Mouse (Mus musculus): ENCODE measurements around the gene A4galt. TPM values are rescaled to one million over a fixed set of nuclear protein-coding genes. Genes with fewer than 3 reads are reported as not detected.

Gene A4galt
- polyA plus RNA-seq, 1 experiment from 2014 or later: 0.25 TPM

DNA sequence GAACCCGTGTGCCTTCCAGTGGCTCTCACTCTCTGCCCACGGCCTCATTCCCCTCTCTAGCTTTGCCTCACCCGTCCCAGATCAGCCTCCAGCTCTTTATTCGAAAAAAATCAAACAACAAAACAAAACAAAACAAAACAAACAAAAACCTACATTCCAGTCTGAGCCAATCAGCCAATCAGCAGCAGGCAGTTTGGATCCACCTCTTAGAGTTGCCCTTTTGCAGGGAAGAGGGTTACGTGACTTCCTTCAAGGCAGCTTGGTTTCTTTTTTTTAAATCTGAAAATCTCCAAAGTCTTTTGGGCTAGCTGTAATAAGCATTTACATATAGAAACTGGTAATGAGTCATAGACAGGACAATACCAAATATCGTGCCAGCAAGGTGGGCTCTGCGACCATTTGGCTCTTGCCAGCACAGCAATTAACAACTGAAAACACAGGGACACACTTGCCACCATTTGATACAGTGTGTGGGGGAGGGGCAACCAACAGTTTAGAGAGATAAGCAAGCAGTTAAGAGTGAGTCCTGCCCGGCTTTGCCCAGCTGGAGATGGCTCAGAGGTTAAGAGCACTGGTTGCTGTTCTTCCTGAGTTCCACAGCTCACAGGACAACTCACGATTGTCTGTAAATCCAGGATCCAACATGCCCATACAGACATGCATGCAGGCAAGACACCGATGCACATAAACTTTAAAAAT is 2.9 kb upstream of the A4galt start:
- no peaks in the 10 kb centered on the region for H3K9me3 ChIP-seq (ENCODE audit: low read length)
- no peak for ATAC-seq
- no peak overlapping the region for H3K9ac ChIP-seq (replicated peaks)
- 54% methylated on average over 10 of the region's 10 CpGs for WGBS (ENCODE audit: insufficient replicate concordance)
- no peak overlapping the region for H3K27ac ChIP-seq (ENCODE audit: low read depth)
- TF ChIP-seq EP300 (IDR thresholded peaks at IDR 0.05; ENCODE audit: low read depth) (no peak), CTCF (IDR thresholded peaks at IDR 0.05; ENCODE audit: low read depth) (no peak)
- DNase-seq: no peak
- peaks cover 30% of the 10 kb centered on the region for H3K27me3 ChIP-seq (ENCODE audit: insufficient read depth, low read length)
- peaks cover 6% of the 10 kb centered on the region for H3K4me1 ChIP-seq (ENCODE audit: insufficient read depth)
- no peak overlapping the region for H3K4me3 ChIP-seq (ENCODE audit: low read depth, low read length)
- no peak overlapping the region for H3K4me2 ChIP-seq (ENCODE audit: low read depth, low read length)
- H3K36me3 ChIP-seq (replicated peaks; ENCODE audit: insufficient read depth, low read length): no peaks in the 10 kb centered on the region

DNA sequence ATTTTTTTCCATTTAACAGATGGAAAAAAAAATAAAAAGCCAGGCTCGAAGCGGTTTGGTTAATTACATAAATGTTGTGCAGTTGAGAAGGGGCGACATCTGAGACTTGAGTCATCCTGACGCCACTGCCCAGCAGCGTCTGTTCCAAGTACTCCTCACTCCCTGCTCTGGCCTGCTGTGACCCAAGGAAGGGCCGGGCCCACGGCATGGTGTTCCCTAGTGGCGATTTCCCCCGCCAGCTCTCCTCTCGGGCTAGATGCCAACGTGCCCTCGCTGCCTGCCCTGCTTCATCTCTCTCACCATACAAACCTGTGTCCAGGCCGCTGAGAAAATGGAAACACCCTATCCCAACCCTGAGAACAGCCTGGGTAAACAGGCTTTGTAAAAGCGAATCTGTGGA is 486 bp upstream of the A4galt start:
- H3K36me3 ChIP-seq (replicated peaks; ENCODE audit: insufficient read depth, low read length): no peaks in the 10 kb centered on the region
- no peak for DNase-seq
- H3K9me3 ChIP-seq (ENCODE audit: low read length): no peaks in the 10 kb centered on the region
- no peak overlapping the region for H3K9ac ChIP-seq (replicated peaks)
- TF ChIP-seq EP300 (IDR thresholded peaks at IDR 0.05; ENCODE audit: low read depth) (no peak), CTCF (IDR thresholded peaks at IDR 0.05; ENCODE audit: low read depth) (no peak)
- ATAC-seq: no peak
- no peak overlapping the region for H3K4me2 ChIP-seq (ENCODE audit: low read depth, low read length)
- H3K27me3 ChIP-seq (ENCODE audit: insufficient read depth, low read length): peaks cover 32% of the 10 kb centered on the region
- WGBS (ENCODE audit: insufficient replicate concordance): 68% methylated on average over 14 of the region's 14 CpGs
- no peak overlapping the region for H3K27ac ChIP-seq (ENCODE audit: low read depth)
- no peak overlapping the region for H3K4me3 ChIP-seq (ENCODE audit: low read depth, low read length)
- H3K4me1 ChIP-seq (ENCODE audit: insufficient read depth): peaks cover 6% of the 10 kb centered on the region

DNA sequence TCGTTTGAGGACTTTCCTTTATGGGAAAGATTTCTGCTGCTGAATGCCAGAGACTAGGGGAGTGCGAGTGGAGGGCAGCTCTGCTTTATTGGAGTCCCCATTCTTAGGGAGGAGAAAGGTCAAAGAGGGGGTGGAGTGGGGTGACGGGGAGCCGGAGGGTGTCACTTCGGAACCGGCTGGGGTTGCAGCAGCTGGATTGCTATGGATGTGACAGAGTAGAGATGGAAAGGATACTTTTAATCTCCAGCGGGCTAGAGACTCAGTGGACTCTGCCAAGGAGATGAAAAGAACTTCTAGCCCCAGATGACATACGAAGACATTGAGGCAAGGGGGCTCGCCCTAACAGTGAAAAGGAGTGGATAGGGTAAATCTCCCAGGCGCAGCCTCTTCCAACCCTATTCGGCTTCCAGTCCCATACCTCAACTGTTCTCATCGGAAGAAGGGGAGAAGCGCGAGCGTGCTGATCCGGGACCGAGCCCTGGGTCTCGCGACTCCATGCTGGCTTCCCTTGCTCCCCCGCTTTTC is 861 bp downstream of the A4galt start:
- no peaks in the 10 kb centered on the region for H3K36me3 ChIP-seq (replicated peaks; ENCODE audit: insufficient read depth, low read length)
- peak overlapping the region; percentile 44 for H3K4me3 ChIP-seq (ENCODE audit: low read depth, low read length)
- no peak overlapping the region; the same call in 1 of the 2 replicates for H3K9ac ChIP-seq (replicated peaks)
- TF ChIP-seq EP300 (IDR thresholded peaks at IDR 0.05; ENCODE audit: low read depth): no peak
- no peak for TF ChIP-seq CTCF (IDR thresholded peaks at IDR 0.05; ENCODE audit: low read depth)
- peaks cover 6% of the 10 kb centered on the region for H3K4me1 ChIP-seq (ENCODE audit: insufficient read depth)
- no peak for DNase-seq
- peaks cover 32% of the 10 kb centered on the region for H3K27me3 ChIP-seq (ENCODE audit: insufficient read depth, low read length)
- 4% methylated on average over 20 of the region's 20 CpGs for WGBS (ENCODE audit: insufficient replicate concordance)
- H3K9me3 ChIP-seq (ENCODE audit: low read length): no peaks in the 10 kb centered on the region
- no peak for ATAC-seq
- H3K27ac ChIP-seq (ENCODE audit: low read depth): no peak overlapping the region
- peak overlapping the region; percentile 73 for H3K4me2 ChIP-seq (ENCODE audit: low read depth, low read length)

DNA sequence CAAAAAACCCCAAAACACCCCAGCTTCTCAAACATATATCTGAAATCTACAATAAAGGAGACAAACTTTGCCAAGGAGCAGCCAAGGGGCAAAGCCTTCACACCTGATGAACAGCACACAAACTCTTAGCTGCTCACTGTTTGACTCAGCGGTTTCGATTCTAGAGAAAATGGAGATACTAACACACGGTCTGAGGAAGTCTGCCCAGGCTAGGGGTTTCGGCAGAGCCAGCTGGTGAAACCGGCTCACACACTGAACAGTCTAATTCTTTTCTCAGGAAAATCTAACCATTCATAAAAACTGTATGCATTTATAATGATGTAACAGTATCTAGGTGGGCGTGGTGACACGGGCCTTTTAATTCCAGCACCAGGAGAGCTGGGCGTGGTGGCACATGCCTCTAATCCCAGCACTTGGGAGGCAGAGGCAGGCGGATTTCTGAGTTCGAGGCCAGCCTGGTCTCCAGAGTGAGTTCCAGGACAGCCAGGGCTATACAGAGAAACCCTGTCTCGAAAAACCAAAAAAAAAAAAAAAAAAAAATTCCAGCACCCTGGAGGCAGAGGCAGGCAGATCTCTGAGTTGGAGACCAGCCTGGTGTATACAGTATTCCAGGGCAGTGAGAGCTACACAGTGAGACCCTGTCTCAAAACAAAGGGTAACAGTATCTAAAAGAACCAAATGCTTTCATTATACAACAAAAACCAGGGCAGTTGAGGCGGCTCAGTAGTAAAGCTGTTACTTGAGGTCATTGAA is 1.9 kb downstream of the A4galt start:
- DNase-seq: no peak
- Histone ChIP-seq H3K4me3 (ENCODE audit: low read depth, low read length) (no peak overlapping the region), H3K27me3 (ENCODE audit: insufficient read depth, low read length) (peaks cover 32% of the 10 kb centered on the region), H3K27ac (ENCODE audit: low read depth) (no peak overlapping the region), H3K4me2 (ENCODE audit: low read depth, low read length) (no peak overlapping the region), H3K36me3 (replicated peaks; ENCODE audit: insufficient read depth, low read length) (no peaks in the 10 kb centered on the region), H3K9ac (replicated peaks) (no peak overlapping the region), H3K4me1 (ENCODE audit: insufficient read depth) (peaks cover 6% of the 10 kb centered on the region), H3K9me3 (ENCODE audit: low read length) (no peaks in the 10 kb centered on the region)
- ATAC-seq: no peak
- TF ChIP-seq EP300 (IDR thresholded peaks at IDR 0.05; ENCODE audit: low read depth): no peak
- TF ChIP-seq CTCF (IDR thresholded peaks at IDR 0.05; ENCODE audit: low read depth): no peak
- WGBS (ENCODE audit: insufficient replicate concordance): 78% methylated on average over 11 of the region's 12 CpGs

DNA sequence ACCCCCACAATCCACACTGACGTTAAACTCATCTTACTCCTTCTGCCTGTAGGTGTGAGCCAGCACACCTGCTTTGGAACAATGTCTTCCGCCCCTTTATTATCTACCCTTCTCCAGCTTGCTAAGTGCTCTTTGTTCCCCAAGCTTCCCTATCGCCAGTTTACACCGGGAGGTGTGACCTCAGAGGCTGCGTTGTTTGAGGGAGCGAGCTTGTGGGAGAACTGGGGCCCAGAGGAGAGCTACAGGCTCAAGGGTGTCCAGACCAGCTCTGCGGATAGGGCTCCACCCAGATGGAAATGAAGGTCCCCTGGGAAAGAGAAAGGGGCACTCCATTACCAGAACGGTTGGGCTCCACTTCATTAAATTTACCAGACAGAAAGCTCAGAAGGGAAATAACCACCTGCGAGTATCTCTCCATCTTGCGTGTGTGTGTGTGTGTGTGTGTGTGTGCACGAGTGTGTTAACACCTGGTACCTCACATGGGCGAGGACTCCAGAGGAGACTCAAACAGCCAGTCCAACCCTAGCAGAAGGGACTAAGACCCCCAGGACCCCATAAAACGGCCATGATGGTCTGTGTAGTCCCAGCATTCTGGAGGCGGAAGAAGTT is 3.2 kb downstream of the A4galt start:
- no peak for TF ChIP-seq CTCF (IDR thresholded peaks at IDR 0.05; ENCODE audit: low read depth)
- no peak for TF ChIP-seq EP300 (IDR thresholded peaks at IDR 0.05; ENCODE audit: low read depth)
- no peak overlapping the region for H3K4me2 ChIP-seq (ENCODE audit: low read depth, low read length)
- no peak overlapping the region for H3K27ac ChIP-seq (ENCODE audit: low read depth)
- H3K36me3 ChIP-seq (replicated peaks; ENCODE audit: insufficient read depth, low read length): no peaks in the 10 kb centered on the region
- H3K4me1 ChIP-seq (ENCODE audit: insufficient read depth): peaks cover 6% of the 10 kb centered on the region
- peaks cover 32% of the 10 kb centered on the region for H3K27me3 ChIP-seq (ENCODE audit: insufficient read depth, low read length)
- ATAC-seq: no peak
- H3K9ac ChIP-seq (replicated peaks): no peak overlapping the region
- no peak for DNase-seq
- no peak overlapping the region for H3K4me3 ChIP-seq (ENCODE audit: low read depth, low read length)
- WGBS (ENCODE audit: insufficient replicate concordance): 45% methylated on average over 14 of the region's 14 CpGs
- no peaks in the 10 kb centered on the region for H3K9me3 ChIP-seq (ENCODE audit: low read length)

DNA sequence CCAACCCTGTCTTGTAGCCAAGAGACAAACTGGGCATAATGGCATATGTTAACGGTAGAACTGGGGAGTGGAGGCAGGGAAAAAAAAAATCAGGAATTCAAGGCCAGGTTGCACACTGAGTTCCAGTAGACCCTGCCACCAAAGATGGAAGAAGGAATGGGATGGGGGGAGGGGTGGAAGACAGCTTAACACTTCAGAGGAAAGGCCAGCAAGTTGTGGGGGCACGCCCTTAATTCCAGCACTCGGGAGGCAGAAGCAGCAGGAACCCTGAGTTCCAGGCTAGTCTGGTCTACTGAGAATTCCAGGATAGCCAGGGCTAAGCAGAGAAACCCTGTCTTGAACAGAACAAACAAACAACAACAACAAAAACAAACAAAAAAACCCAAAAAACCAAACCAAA is 7.2 kb downstream of the A4galt start:
- Histone ChIP-seq H3K4me3 (ENCODE audit: low read depth, low read length) (no peak overlapping the region), H3K9ac (replicated peaks) (no peak overlapping the region), H3K36me3 (replicated peaks; ENCODE audit: insufficient read depth, low read length) (no peaks in the 10 kb centered on the region), H3K4me2 (ENCODE audit: low read depth, low read length) (no peak overlapping the region), H3K9me3 (ENCODE audit: low read length) (no peaks in the 10 kb centered on the region), H3K27me3 (ENCODE audit: insufficient read depth, low read length) (peaks cover under 1% of the 10 kb centered on the region; the same call in 1 of the 2 replicates), H3K4me1 (ENCODE audit: insufficient read depth) (no peaks in the 10 kb centered on the region), H3K27ac (ENCODE audit: low read depth) (no peak overlapping the region)
- no peak for ATAC-seq
- TF ChIP-seq EP300 (IDR thresholded peaks at IDR 0.05; ENCODE audit: low read depth): no peak
- TF ChIP-seq CTCF (IDR thresholded peaks at IDR 0.05; ENCODE audit: low read depth): no peak
- DNase-seq: no peak
- WGBS (ENCODE audit: insufficient replicate concordance): 80% methylated on average over 3 of the region's 3 CpGs

Data from liver, postnatal 0 days (tissue).